Mouse (Mus musculus) mesoderm, embryonic 11.5 days (tissue): ENCODE data around the gene Dync1h1.
"Not testable (repeated sequence)": the region's sequence is repeated elsewhere in the genome, so short reads cannot be mapped to it uniquely, and the experiment has no call there.

Experiments used
- DNase-seq: peaks from one replicate; pipeline ENCODE4 v3.0.0-alpha.2; 2012; ENCODE audit warnings: low read depth, low spot score

The Dync1h1 gene

DNA sequence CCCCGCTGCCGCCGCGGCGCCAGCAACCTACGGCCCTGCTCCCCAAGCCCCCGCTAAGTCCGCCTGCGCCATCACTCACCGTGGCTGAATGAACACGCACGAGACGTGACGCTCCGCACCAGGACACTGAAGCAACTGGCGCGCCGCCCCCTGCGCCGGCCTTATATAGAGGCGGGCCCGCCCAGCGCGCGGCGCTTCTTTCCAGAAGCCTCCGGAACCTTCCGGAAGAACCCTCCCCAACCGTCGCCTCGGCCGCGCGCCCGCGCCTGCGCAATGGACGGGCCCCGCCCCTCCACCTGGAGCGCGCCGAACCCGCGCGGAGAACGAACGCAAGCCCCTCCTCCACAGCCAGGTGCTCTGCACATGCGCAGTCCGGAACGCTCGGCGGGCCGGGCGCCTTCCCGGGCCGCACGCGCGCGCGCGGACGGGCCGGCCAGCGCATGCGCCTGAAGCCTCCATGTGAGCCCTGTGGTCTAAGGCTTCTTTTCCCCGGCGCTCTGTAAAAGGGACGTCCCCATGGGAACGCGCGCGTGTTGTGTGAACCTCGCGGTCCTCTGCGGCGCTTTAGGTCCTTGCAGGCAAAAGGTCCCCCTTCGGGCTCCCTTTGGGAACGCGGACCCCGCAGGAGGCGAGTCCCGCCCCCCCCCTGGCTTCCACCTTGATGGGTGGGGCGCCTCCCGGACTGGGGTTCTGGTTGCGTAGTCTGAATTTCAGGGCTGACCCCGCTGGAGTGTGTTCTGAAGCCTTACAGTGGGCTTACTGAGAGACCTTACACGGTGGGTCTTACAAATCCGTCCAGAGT is 95.1 kb downstream of the Dync1h1 start:
- peak; percentile 97 for DNase-seq

DNA sequence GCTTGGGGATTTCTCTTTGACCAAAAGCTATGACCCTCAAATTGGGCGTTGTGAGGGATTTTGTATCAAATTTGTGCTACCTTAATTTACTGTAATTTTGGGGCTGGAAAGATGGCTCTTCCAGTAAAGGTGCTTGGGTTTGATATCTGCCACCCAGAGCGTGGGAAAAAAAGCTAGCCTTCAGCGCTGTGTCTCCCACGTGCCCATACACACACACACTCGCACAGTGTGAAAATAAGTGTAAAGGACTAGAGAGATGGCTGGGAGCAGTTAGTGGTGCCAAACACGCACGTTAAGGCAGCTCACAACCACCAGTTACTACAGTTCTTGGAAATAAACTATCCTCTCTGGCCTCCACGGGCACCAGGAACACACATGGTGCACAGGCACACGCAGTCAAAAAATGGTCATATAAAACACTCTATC is 95.7 kb downstream of the Dync1h1 start:
- no peak for DNase-seq

DNA sequence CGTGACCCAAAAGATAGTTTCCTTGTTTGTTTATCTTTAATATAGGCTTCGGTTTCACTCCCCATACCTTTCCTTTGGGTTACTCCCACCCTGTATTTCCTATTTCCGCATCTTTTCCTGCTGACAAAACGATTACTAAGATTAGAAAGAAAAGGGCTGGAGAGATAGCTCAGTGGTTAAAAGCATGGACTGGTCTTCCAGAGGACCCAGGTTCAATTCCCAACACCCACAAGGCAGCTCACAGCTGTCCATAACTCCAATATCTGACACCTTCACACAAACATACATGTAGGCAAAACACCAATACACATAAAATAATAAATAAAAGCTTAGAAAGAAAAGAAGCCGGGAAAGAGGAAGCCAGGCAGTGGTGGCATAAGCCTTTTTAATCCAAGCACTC is 96.2 kb downstream of the Dync1h1 start:
- DNase-seq = no peak

DNA sequence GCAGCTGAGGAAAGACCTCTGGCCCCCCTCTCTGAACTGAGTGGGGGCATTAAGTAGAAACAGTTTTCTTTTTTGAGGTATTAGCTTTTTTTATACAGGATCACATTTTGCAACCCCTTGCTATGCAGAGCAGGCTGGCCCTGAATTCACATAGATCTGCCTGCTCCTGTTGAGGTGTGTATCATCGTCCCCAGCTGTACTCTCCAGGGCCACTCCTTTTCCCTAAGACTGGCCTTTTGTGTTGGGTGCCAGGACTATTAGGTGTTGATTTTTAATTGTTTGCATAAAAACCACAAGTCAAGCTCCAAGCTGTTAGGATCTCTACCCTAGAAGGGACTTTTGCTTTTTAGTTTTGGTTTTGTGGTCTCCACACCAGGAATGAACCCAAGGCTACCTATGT is 96.8 kb downstream of the Dync1h1 start:
- no peak for DNase-seq

DNA sequence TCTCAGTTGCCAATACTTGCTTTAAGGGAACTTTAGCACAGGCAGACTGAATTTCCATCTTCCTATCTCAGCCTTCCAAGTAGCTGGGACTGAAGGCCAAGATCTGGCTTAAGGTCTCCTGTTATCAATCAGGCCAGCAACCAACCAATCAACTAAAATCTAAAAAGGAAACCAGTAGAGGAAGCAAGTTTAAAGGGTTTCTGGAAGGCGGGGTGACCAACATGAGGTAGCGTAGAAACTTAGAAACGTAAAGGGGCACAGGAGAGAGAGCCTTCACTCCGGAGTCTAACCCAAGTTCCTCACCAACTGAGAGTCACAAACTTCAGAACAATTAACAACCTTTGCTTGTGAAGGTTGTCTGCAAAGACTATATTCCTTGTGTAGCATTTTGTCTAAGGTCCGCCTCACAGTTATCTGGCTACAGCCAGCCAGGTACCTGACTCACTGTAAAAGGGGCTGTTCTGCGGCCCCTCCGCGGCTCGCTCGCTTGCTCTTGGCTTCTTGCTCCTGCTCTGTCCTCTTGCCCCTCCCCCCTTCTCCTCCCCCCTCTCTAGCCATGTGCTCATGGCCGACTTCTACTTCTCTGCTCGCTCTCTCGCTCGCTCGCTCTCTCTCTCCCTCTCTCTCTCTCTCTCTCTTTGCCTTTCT is 97.4 kb downstream of the Dync1h1 start:
- DNase-seq = no peak

DNA sequence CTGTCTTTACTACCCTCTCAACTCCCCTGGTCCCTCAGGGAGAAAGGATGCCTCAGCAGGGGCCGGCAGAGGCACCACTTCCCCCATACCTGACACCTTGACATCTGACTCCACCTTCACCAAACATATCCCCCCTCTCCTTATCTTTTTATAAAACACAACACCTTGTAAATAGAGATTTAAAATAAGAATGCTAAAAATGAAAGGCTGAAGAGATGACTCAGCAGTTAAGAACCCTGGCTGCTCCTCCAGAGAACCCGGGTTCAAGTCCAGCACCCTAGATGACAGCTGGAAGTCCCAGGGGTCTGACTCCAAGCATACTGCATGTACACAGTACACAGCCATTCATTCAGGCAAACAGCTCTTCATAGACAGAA is 97.9 kb downstream of the Dync1h1 start:
- DNase-seq = no peak

DNA sequence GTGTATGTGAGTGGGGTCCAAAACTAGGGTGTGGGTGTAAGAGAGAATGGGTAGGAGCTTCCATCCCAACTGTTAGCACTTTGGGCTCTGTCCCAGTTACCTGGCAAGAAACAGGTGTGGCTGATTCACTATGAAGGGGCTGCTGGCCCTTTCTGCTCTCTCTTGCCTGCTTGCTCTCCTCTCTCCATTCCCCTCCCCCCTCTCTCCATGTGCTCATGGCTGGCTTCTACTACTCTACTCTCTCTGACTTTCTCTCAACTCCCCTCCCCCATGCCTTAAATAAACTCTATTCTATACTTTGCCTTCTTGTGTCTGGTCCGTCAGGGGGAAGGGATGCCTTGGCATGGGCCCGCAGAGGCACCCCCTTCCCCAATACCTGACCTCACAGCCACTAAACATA is 99.5 kb downstream of the Dync1h1 start:
- no peak for DNase-seq

DNA sequence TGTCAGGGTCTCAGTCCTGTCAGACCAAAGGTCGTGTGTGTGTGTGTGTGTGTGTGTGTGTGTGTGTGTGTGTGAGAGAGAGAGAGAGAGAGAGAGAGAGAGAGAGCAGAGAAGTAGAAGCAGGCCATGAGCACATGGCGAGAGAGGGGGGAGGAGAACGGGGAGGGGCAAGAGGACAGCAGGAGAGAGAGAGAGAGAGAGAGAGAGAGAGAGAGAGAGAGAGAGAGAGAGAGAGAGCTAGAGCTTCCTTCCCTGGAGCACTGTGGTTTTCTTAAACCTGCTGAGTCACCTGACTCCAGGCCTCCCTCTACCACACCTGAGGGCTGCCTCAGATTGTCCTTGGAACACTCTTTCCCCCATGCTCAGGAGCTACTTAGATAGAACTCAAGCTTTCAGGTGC is 100.1 kb downstream of the Dync1h1 start:
- DNase-seq = not testable (repeated sequence)

DNA sequence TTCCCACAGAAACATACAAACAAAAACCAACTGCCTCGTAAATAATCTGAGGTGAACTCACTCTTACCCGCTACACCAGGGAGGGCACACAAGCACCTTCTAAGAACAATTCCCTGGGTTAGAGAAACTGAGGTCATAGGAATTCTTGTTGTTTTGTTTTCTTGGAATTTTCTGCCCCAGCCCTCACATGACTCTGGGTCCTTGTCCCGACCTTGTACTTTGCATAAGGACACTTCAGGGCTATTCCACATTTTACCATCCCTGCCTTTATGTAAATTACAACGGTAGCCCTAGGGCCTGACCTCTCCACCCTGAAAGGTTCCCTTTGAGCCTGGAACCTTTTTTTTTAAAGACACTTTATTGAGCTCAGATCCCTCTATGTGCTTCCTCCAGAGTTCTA is 101.3 kb downstream of the Dync1h1 start, which contains the start of gene Hsp90aa1:
Gene Hsp90aa1 (minus strand): TSS at position 173 of the 400 bp plus-strand sequence.
- no peak for DNase-seq

DNA sequence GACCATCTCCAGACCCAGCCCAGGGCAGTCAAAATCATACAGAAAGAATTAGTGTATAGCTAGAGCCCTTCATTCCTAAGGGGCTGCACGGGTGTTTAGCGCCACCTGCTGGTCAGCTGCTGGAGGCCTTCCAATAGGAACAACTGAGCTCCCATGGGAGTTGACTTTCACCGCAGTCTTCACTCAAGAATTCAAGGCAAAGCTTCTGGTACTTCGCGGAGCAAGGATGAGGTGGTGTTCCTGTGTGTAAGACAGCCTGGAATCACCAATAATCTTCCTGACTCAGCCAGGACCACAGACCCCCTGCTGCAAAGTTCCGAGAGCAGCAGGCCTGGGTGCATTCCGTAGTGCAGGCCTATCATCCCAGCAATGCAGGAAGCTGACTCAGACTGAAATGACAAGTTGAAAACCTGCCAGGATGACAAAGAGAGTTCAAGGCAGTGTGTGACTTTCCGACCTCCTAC is 101.8 kb downstream of the Dync1h1 start:
- DNase-seq = peak; percentile 94

DNA sequence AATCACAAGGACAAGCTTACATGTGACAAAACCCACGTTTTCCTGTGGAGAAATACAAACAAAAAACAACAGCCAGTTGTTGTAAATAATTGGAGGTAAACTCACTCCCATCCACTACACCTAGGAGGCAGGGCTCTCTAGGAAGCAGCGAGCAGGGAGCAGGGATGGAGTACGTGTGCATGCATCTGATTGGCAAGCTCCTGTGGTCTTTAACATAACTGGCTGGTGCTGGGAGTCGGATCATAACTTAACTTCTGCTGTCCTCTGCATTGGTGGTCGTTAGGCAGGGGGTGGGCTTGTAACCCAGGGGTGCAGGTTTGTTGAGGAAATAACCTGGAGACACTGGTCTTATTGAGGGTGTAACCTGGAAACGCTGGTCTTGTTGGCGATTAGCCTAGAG is 102.4 kb downstream of the Dync1h1 start:
- DNase-seq = no peak

DNA sequence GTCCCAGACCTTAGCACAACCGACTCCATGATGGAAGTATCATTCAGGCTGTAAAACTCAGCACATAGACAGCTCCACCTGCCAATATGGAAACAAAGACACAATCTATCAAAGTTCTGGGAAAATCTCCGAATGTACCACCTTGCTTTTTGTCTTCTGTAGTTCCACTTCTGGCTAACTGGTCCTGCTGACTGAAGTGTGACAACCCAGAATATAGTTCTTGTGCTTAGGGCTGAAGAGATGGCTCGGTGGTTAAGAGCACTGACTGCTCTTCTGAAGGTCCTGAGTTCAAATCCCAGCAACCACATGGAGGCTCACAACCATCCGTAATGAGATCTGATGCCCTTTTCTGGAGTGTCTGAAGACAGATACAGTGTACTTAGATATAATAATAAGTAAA is 104.2 kb downstream of the Dync1h1 start:
- not testable (repeated sequence) for DNase-seq

DNA sequence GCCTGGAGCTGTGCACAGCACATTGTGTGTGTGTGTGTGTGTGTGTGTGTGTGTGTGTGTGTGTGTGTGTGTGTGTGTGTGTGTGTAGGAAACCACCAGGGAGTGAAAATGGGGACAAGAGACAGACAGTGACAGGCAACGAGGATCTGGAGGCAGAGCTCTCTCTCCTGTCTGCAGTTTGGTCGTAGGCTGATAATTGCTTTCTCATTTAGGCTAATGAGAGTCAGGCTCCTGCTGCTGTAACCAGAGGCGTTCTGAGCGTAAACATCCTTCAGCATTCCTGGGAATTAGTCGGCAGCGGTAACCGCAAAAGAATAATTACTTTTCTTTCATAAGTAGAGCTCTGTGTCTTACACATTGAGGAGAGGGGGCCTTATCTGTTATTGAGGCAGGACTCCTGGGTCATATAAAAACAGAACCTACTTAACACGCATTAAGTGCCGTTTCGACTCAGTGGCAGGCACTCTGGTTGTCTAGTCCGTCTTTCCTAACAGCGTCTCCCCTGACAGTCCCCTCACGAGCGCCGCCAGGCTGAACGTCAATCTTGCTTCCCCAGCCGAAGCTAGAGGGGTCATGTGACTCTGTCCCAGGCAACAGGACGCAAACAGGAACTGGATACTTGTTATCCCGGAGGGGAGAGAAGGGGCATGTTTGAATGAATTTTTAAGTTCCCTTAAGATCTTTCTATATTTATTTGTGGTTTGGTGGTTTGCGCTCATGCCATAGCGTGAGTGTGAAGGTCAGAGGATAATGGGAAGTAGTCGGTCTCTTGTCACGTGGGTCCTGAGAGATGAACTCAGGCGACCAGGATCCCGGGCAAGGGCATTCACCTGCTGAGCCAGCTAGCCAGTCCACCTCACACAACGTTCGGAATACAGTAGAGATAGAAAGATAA is 105.3 kb downstream of the Dync1h1 start:
- peak; percentile 61 for DNase-seq

DNA sequence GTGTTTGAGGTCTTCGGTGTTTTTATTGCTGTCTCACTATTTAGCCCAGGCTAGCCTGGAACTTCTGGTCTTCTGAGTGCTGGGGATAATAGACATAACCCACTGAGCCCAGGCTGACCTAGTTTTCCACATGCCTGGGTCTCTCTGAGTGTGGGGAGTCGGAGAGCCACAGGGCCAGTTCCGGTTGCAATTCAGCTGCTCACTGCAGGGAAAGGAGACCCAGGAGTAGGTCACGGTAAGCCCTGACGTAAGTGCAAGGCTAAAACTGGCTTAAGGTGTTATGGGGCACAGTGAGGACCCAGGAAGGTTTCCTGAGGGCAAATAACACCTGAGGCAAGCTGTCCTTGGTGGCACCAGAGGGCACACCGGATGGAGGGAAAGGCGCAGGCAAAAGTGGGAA is 106.2 kb downstream of the Dync1h1 start:
- DNase-seq = no peak

DNA sequence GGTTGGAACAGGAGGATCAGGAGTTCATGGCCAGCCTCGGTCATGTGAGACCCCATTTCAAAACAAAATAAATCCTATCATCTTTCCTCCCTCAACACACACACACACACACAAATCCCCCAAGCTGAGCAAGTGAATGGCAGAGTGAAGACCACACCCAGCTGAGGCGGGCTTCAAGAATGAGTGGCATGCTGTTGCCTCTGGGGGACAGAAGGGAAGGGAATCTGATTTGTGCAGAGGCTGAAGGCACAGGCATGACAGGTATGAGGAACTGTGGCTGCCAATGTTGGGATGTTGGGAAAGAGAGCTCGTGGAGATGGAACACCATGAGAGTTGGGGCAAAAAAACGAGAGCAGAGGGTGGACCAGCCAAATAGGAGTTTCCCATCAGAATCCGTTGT is 110.0 kb downstream of the Dync1h1 start:
- DNase-seq = no peak

DNA sequence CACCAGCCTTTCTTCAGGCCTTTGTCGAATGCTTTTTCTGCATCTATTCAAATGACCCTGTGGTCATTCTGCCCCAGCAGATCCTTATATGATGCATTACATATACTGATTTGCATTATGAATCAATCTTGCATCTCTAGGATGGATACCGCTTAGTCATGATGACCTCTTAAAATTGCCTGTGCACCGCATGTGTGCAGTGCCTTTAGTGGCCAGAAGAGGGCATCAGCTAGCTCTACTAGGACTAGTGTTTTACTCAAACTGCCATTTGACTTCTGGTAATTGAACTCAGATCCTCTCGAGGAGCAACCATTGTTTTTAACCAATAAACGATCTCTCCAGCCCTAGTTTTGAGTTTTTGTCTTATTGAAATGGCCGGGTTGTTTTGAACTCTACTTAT is 112.5 kb downstream of the Dync1h1 start:
- no peak for DNase-seq

DNA sequence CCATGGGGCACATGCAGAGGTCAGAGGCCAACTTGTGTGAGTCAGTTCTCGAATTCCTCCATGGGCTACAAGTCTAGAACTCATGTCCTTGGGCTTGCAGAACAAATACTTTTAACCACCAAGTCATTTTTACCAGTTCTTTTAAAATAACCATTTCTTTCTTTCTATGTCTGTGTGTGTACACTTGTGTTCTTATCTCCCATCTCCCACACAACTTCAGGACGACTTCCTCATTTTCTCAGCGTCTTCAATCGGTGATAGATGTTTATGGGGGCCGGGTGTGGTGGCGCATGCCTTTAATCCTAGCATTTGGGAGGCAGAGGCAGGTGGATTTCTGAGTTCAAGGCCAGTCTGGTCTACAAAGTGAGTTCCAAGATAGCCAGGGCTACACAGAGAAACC is 113.0 kb downstream of the Dync1h1 start:
- DNase-seq = no peak

DNA sequence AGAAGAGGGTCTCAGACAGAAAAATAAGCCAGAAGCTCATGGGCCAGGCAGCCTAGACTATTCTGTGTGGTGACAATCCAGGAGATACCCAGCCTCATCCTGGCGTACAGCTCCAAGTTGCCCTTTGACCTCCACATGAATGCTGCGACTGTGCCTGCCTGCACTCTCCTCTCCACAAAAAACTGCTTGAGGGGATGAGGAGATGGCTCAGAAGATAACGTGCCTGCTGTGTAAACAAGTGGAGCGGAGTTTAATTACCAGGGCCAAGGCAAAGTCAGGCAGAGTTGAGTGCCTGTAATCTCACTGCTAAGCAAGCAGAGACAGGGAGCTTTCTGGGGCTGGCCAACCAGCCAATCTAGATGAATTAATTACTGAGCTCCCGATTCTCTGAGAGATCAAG is 114.8 kb downstream of the Dync1h1 start:
- no peak for DNase-seq
